Mouse (Mus musculus): Measurements from ENCODE around the gene Atp6v1e1.
"Not testable (repeated sequence)": the region's sequence is repeated elsewhere in the genome, so short reads cannot be mapped to it uniquely, and the experiment has no call there.

The Atp6v1e1 gene

DNA sequence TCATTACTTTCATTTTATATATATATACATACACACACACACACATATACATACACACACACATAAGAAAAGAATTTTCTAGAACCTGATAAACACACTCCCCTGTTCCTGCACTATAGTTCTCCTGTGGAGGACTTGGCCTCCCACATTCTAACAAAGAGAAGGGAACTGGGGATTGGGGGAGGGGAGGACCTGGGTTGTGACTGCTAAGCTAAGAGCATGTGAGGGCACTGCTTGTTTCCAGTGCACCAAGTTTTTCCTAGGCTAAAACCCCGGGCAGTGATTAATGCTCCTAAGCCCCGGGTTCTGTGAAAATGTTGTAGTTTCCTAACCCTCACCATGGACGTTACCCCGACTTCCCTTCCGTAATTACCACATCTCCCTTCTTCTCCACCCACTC lies 2.4 kb downstream of the Atp6v1e1 start:
- no peak for DNase-seq (ENCODE audit: low spot score in 2 of 2)

DNA sequence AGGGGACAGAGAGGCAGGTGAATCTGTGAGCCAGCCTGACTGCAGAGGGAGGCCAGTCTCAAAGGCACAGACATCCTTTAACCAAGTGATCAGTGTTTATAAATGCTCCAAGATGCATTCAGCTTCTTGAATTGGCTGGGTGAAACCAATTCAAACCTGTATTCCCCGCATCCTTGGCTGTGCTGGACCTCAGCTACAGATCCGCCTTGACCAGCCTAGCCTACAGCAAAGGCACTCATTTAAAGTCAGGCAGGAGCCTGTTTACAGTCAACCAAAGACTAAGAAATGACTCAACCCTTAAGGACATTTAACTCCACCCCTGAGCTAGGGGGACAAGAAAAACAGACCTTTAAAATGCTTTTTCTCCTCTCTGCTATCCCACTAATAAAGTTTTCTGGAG lies 3.3 kb downstream of the Atp6v1e1 start:
- no peak for DNase-seq (ENCODE audit: low spot score in 2 of 2)

DNA sequence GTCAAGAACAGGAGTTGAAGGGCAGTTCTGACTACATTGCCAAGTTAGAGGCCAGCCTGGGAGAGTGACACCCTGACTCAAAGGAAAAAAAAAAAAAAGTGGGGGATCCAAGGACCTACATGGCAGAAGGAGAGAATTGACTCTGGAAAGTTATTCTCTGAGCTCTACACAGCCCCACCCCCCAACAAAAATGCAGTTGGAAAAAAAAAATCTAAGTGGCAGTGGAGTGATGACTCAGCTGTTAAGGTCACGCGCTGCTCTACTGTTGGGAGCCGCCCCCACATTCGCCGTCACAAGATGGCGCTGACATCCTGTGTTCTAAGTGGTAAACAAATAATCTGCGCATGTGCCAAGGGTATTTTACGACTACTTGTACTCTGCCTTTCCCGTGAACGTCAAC lies 10.6 kb downstream of the Atp6v1e1 start:
- DNase-seq (ENCODE audit: low spot score in 2 of 2), result not testable (repeated sequence)

DNA sequence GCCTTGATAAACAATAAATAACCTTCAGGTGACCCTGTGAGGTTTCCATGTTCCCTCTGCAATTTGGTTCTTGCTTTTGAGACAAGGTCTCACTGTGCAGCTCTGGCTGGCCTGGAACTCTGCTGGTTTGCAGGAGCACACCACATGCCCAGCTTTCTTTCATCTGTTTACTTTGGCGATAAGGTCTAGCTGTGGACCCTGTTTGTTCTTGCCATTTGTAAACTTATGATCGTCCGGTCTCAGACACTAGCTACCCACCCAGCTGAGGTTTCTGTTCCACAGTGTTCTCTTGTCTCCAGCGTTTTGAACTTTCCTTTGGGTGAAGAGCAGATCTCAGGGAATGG lies 14.9 kb downstream of the Atp6v1e1 start:
- DNase-seq (ENCODE audit: low spot score in 2 of 2), result no peak

DNA sequence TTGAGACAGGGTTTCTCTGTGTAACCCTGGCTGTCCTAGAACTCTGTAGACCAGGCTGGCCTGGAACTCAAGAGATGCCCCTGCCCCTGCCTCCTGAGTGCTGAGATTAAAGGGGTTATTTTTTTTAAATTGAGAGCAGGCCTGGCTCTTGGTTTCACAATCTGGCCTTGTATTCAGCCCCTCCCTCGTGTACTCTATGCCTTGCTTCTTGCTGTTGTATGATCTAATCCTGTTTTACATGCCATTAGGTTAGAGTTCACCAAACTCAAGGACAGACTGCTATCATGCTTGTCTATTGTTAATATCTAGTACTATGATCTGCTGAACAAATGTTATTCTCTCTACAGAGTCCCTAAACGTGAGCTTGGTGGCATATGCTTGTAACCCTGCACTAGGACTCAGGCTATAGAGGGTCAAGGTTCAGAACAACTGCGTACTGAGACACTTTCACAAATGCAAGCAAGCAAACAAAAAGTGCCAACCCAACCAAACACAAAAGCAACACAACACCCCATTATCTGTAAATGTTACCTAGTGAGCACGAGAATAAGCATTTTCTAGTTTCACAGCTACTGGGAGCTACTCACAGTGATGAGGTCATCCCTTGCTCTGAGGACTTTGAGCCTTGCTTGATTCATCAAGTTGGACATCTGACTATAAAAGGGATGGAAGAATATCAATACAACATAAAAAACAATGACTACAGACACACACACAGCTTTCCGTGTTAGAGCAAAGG lies 15.4 kb downstream of the Atp6v1e1 start:
- DNase-seq (ENCODE audit: low spot score in 2 of 2), result no peak

DNA sequence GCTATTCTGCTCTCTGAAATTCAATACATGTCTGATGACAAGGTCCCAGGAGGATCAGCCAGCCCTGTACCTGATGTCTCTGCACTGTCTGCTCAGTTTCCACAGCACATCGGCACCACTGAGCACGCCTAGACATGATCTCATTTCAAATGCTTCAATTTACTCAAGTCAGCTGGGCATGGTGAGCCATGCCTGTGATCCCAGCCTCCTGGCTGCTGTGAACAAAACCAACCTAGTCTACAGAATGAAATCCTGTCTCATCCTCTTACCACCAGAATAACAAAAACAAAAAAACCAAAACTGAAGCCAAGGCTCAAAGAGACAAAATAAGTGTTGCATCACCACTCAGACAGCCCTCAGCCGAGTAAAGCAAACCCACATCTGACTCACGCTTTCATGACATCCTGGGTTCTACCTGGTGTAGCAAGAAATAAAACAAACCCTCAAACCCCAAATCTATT lies 23.0 kb downstream of the Atp6v1e1 start:
- DNase-seq (ENCODE audit: low spot score in 2 of 2), result no peak

DNA sequence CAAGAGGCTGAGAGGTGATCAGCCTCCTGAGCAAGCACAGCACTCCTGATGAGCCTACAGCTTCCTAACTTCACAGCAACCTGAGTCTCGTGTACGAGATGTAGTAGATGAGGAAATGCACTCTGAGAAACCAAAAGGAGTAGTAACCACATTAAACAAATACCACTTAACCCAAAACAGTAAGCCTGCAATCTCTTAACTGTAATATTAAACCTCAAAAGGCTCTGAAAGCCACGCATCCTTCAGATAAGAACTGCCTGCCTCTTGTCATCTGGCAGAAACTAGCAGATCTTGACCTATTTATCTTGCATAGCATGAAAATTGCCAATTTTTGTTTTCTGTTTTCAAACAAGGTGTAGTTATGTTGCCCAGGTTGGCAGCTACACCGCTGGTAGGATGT lies 23.7 kb downstream of the Atp6v1e1 start:
- DNase-seq (ENCODE audit: low spot score in 2 of 2), result no peak

DNA sequence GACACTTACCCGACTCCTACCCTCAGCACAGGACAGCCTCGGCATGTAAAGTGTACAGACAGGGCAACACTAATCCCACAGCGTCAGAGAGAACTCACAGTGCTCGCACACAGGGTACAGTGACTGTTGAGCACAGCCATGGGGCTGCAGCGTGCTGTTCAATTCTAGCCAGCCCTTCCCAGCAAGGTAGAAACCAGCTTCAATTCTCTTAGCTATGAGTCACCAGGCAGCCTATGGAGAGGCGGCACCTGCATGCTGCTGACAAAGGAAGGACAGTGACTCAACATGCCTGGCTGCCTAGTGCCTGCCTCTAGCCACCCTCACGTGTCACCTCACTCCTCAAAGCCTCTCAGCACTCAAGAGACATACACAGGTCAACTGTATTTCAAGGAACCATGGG lies 24.6 kb downstream of the Atp6v1e1 start:
- no peak for DNase-seq (ENCODE audit: low spot score in 2 of 2)

DNA sequence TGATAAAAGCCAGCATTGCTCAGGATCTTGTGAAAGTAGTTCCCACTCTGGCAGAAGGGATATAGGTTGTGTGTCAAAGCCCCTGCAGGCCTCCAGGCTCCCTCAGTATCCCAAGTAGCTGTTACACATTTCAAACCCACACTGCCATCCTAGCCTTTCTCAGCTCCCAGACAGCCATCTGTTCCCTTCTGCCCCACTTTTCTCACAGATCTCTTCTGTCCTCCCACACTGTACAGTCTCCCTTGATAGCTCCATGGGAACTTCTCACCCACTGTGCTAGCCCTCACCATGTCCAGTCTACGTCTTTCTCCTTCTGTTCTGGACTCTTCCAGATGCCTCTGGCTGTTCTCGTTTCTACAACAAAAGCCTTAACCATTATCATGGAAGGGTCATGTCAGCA lies 26.5 kb downstream of the Atp6v1e1 start:
- no peak for DNase-seq (ENCODE audit: low spot score in 2 of 2)

DNA sequence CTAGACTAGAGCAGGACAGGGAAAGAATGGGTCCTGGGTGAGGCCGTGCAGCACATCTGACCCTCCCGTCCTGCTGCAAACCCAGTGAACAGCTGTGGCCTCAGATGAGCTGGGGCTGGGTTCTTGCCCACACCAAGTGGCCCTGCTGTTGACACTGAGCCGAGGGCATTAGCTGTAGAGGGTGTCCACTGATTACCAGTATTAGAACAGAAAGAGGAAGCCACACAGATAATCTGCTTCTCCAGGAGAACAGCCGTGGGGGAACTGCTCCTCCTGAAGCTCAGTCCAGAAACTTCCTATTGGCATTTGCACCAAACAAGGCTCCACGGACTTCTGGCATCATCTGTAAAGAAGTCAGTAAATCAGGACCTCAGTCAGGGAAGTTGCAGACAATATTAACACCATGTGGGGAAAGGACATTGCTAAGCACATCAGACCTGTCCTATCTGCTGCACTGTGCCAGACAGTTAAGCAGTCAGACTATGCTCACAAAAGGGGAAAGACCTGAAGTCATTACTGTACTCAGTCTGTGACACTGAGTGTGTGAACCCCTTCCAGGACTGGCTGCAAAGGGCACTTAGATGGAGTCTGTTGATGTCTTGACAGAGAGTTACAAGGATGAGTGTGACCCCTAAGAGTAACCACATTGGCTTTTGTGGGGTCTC lies 27.0 kb downstream of the Atp6v1e1 start:
- peak in 1 of 2 experiments; percentile 25 for DNase-seq (ENCODE audit: low spot score in 2 of 2)

DNA sequence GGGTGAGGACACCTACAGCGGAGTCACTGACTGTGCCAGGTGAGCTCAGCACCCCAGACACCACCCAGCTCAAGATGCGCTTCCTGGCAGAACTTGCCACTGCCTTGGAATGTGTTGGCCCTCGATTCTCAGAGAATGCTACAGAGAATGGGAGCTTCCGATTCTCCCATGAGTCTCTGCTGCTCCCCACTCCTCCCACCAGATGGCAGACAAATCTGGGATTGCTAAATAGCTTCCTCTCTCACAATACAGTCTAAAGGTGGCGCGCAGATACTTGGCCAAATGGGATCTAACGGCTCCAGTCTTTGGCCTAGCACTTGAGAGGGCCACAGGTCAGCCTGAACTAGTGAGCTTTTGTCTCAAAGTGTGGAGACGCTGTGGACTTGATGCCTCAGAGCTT lies 29.6 kb downstream of the Atp6v1e1 start:
- no peak for DNase-seq (ENCODE audit: low spot score in 2 of 2)

DNA sequence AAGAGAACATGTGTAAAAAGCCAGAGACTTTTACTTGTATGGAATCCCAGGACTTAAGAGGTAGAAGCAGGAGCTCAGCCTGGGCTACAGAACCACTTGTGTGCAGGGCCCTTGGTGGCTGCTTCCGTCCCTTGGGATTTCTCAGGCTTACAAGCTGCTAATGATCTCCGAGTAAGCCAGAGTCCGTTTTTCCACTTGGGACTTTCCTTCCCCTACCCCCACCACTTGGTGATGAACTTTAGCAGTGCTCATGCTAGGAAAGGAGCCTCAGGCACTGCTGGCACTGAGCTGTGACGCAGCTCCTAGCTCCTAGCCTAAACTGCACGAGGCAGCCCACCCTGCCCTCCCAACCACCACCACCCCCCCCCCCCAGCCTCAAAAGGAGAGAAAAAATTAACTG lies 31.9 kb downstream of the Atp6v1e1 start:
- DNase-seq (ENCODE audit: low spot score in 2 of 2), result no peak

DNA sequence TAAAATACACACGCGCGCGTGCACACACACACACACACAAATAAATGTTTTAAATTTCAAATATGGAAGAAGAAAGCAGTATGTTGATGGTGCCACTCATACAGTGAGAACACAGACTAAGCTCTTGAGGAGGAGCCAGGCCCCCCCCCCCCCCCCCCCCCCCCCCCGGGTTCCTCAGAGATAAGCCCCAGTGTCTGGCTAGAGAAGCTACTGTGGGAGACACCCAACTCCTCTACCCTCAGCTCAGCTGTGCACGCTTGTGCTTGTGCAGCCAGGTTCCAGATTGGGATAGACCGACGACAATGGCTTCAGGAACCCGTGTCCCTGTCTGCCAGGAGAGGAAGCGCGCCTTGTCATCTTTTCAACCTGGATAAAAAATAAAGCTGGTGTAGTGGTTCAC lies 32.4 kb downstream of the Atp6v1e1 start:
- DNase-seq (ENCODE audit: low spot score in 2 of 2), result no peak

DNA sequence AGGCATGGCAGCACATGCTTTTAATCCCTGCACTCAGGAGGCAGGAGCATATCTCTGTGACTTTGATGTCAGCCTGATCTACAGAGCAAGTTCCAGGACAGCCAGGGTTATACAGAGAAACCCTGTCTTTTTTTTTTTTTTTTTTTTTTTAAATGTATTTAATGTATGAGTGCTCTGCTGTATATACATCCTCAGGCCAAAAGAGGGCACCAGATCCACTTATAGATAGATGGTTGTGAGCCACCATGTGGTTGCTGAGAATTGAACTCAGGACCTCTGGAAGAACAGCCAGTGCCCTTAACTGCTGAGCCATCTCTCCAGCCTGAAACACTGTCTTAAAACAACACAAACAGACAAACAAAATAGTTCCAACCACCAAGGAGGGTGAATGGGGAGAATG lies 33.7 kb downstream of the Atp6v1e1 start:
- no peak for DNase-seq (ENCODE audit: low spot score in 2 of 2)

DNA sequence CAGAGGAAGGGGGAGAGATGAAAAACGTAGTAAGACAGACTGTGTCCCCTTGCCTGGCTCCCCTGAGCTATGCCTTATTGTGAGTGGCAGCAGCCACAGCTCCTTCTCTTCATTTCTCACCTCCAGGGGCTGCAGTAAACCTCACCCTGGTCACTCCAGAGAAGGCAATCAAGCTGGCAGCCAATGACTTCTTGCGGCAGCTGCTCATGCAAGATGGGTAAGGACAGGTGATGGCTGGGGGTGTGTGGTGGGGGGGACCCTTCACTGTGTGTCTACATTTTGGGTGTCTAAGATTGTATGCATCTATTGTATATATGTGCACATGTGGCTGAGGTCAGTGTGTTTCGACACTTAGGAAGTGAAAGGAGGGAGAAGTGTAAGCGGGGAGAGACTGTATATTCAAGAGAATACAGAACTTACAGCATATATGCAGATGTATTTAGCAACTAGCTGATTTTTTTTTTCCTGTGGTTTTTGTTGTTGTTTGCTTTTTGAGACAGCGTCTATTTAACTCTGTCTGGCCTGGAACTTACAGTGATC lies 34.5 kb downstream of the Atp6v1e1 start:
- DNase-seq (ENCODE audit: low spot score in 2 of 2), result no peak

DNA sequence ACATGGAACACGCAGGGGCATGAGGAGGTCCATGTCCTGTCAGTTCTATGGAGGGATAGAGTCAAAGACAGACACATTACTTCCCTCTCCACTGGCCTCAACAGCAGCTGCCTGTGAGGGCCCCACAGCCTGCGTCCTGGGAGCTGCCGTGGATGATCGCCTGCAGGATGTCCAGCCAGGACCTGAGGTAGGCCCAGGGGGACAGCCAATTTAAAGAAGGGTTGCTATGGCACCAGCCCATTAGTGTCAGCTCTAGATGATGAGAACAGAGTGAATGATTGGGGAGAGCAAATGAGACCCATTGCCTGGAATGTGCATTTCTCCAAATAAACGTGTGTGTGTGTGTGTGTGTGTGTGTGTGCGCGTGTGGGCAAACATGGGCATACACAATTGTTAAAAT lies 38.2 kb downstream of the Atp6v1e1 start:
- no peak for DNase-seq (ENCODE audit: low spot score in 2 of 2)

DNA sequence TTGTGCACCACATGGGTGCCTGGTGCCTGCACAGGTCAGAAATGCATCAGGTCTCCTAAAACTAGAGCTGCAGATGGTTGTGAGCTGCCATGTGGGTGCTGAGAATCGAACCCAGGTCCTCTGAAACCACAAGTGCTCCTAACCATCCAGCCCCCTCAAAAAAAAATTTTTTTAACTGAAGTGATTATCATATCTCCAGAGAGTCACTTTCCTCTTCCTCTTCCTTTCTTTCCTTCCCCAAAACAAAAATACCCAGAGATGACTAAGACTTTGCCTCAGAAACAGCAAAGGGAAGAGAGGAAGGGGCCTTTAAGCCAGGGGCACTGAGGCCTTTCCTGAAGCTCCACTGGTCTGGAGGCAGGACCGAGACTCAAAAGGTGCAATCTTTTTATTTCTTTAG lies 39.6 kb downstream of the Atp6v1e1 start:
- no peak for DNase-seq (ENCODE audit: low spot score in 2 of 2)

DNA sequence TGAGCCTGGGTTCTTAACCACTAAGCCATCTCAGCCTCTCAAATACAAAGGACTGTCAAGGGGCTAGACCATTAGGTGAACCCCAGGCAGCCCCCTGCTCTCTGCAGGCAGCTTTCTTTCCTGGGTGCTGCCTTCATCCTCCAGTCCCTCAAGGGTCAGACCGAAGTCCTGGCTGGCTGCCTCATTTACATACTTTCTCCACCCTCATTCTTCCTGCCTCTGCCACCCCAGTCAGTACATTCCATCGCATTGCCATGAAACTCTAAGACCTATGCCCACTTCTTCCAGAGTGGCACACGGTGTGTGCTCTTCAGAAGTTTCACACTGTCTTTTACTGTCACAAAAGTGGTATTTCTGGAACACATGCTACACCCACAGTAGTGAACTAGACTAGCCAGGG lies 44.4 kb downstream of the Atp6v1e1 start:
- DNase-seq (ENCODE audit: low spot score in 2 of 2), result no peak

DNA sequence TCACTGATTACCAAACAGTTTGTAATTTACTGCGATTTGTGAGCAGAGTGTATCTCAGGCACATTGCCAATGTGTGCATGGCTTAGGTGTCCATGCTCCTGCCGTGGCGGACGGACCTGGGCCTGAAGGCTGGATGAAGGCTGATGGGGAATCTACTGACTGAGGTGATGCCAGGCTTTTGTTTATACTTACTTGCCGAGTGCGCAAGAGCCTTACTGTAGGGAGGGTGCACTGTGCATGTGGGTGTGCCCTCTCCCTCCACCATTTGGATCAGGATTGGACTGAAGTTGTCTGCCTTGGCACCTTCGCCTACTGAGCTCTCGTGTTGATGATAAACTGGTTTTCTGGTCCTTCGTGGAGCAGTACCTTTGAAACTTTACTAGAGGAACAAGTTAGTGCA lies 45.1 kb downstream of the Atp6v1e1 start:
- DNase-seq (ENCODE audit: low spot score in 2 of 2), result no peak

DNA sequence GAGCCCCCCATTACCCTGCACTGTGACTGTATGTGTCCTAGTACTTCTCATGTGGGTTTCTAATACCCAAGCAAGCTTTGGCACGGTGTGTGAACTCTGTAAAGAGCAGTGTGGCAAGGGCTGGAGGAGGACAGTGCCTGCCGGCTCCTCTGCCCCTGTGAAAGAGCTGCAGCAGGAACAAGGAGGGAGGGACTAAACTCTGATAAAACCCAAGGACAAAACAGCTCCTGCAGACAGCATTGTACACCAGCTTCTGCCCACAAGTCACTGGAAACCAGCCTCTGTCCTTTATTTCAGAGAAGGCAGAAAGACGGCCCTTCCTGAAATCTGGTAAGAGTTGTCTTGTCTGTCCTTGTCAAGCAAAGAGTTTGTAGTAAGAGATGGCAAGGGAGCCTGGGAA lies 46.3 kb downstream of the Atp6v1e1 start:
- no peak for DNase-seq (ENCODE audit: low spot score in 2 of 2)

DNA sequence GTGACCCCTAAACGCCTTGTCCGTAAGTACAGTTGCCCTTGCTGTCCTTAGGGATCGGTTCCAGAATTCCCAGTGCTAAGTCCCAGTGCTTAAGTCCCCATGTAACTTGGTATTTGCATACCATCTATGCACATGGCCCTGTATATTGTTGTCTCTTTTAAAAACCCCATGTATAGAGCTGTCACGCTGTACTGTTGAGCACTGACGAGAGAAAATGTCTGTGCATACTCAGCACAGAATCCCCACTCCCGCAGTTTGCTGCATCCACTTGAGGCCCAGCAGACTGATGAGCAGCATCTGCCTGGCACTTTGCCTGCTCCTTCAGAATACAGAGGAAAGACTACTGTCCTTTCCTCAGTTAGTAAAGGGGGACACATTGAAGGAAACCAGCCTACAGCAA lies 48.8 kb downstream of the Atp6v1e1 start:
- no peak for DNase-seq (ENCODE audit: low spot score in 2 of 2)

DNA sequence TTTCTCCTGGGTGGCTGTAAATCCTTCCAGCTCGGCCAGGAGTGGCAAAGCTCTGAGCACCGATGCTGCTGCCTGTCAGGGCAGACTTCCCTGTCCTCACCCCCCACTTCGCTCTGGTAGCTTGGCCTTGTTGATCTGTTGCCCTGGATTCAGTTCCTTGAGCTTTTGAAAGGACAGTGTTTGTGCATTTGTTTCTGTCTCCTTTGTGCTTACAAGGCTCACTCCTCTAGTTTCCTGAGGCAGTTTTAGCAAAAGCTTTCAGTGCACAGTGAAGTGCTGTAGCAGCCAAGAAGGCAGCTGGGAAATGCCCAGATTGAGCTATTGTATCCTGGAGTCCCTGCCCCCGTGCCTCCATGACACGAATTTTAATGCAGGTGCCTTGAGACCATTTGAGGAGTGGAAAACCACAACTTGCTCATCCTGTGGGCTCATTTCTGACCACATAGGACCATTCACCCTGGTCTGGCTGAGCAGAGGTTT lies 49.4 kb downstream of the Atp6v1e1 start, which contains the start of gene Slc25a18:
TSS of gene Slc25a18 (plus strand) at position 430 of the 480 bp plus-strand sequence.
- no peak for DNase-seq (ENCODE audit: low spot score in 2 of 2)

DNA sequence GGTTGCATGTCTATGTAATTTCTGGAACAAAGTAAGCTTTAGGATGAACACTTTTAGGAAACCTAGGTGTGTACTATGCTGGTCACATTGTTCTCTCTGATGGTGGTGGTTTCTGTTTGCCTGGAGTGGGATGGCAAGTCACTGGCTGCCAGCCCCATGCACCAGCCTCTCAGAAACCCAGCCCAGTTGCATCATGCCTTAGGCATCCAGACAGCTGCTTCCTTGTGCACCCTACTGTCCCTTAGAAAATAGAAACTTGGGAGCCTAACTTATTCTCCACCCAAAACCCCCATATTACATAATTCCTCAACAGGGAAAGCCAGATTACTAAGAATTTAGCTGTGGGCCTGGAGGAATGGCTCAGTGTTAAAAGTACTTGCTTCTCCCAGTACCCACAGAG lies 50.6 kb downstream of the Atp6v1e1 start:
- DNase-seq (ENCODE audit: low spot score in 2 of 2), result peak; percentile 15 to 30

Measured in heart, adult 9 months (tissue).